Mouse (Mus musculus): ENCODE results near the gene Cct3.

- TF ChIP-seq CTCF (IDR thresholded peaks at IDR 0.05; ENCODE audit: insufficient read depth, low read depth, low read length) = no peak
- TF ChIP-seq POLR2A (IDR thresholded peaks at IDR 0.05; ENCODE audit: insufficient read depth, low read depth, low read length) = no peak
Observed at GRCm38 (mm10) chr3:88361096-88361495, 64.2 kb downstream of the Cct3 start.
